Mouse (Mus musculus): ENCODE data around the gene Rab40b. TPM values are rescaled to one million over a fixed set of nuclear protein-coding genes. Genes with fewer than 3 reads are reported as not detected.

The Rab40b gene
- polyA plus RNA-seq (2015; fragmentation: Nextera tagmentation; extraction: Ambion mirVana): 5.0 and 5.1 TPM in 2 replicates

DNA sequence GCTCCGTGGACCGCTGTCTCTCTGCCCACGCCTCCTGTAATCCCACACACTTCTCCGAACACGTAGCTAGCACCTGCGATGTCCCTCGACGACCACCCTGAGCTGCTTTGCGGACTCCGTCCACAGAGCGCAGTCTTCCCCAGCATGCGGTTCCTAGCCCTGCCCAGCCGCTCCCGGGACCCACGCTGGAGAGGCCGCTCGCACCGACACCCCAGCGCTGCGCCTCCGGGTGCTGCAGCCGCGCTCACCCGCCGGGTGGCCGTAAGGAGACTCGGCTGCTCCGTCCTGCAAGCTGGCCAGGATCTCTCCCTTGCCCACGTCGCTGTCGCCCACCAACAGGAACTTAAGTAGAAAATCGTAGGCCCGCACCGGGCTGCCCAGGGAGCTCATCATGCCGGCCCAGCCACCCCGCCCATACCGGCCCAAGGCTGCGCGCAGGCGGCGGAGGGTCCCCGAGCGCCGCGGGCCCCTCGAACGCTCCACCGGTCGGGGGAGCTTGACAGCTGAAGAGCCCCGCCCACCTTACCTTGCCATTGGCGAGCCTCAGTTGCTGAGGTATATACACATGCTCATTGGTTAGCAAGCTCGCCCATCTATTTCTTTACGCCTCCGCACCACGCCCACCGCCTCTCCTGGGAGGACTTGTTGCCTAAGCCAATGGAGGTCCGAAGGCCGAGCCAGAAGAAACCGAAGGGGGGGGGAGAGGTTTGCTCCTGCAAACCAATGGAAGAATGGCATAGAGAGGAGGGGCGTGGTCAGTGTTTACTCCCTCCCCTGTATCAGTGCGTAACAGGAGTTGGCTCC lies at the start of gene Rab40b:
Gene Rab40b, minus strand, starts transcription at position 502 of the 804 bp plus-strand sequence.
- H3K36me3 ChIP-seq (ENCODE audit: control insufficient read depth, insufficient read depth, low read length): no peaks in the 10 kb centered on the region
- peak; percentile 100 for ATAC-seq
- peaks cover 4% of the 10 kb centered on the region for H3K4me1 ChIP-seq (ENCODE audit: control insufficient read depth, insufficient read depth, low read length)
- no peak within 1 kb of the TSS for H3K27ac ChIP-seq (ENCODE audit: low read length)
- peak within 1 kb of the TSS; percentile 75 for H3K4me3 ChIP-seq (ENCODE audit: low read length)
- H3K9ac ChIP-seq (ENCODE audit: low read depth, low read length): peak within 1 kb of the TSS; percentile 75
- H3K4me2 ChIP-seq (ENCODE audit: low read depth, low read length): peak within 1 kb of the TSS; percentile 93
- no peaks in the 10 kb centered on the region for H3K9me3 ChIP-seq (ENCODE audit: control insufficient read depth, low read length)
- no peaks in the 10 kb centered on the region for H3K27me3 ChIP-seq (replicated peaks; ENCODE audit: control insufficient read depth, insufficient read depth, low read length)
- 1% methylated on average over 61 of the region's 61 CpGs for WGBS

DNA sequence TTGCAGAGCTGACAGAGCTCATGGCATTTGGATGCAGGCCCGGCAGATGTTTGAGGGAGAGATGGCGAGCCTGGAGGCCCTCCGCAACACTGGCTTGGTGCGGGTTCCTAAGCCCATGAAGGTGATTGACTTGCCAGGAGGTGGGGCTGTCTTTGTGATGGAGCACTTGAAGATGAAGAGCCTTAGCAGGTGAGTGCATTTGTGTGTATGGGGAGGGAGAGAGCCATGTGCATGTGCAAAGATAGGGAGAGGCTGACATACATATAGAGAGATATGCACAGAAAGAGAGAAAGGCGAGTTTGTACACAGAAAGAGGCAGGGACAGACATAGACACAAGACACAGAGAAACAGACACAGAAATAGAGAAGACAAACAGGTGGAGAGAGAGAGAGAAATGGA lies 49.2 kb upstream of the Rab40b start:
- WGBS: 70% methylated on average over 5 of the region's 5 CpGs
- Histone ChIP-seq H3K4me2 (ENCODE audit: low read depth, low read length) (no peak overlapping the region), H3K36me3 (ENCODE audit: control insufficient read depth, insufficient read depth, low read length) (no peaks in the 10 kb centered on the region), H3K9me3 (ENCODE audit: control insufficient read depth, low read length) (no peaks in the 10 kb centered on the region), H3K4me1 (ENCODE audit: control insufficient read depth, insufficient read depth, low read length) (peaks cover 12% of the 10 kb centered on the region), H3K4me3 (ENCODE audit: low read length) (no peak overlapping the region), H3K9ac (ENCODE audit: low read depth, low read length) (no peak overlapping the region), H3K27me3 (replicated peaks; ENCODE audit: control insufficient read depth, insufficient read depth, low read length) (no peaks in the 10 kb centered on the region), H3K27ac (ENCODE audit: low read length) (no peak overlapping the region)
- no peak for ATAC-seq

DNA sequence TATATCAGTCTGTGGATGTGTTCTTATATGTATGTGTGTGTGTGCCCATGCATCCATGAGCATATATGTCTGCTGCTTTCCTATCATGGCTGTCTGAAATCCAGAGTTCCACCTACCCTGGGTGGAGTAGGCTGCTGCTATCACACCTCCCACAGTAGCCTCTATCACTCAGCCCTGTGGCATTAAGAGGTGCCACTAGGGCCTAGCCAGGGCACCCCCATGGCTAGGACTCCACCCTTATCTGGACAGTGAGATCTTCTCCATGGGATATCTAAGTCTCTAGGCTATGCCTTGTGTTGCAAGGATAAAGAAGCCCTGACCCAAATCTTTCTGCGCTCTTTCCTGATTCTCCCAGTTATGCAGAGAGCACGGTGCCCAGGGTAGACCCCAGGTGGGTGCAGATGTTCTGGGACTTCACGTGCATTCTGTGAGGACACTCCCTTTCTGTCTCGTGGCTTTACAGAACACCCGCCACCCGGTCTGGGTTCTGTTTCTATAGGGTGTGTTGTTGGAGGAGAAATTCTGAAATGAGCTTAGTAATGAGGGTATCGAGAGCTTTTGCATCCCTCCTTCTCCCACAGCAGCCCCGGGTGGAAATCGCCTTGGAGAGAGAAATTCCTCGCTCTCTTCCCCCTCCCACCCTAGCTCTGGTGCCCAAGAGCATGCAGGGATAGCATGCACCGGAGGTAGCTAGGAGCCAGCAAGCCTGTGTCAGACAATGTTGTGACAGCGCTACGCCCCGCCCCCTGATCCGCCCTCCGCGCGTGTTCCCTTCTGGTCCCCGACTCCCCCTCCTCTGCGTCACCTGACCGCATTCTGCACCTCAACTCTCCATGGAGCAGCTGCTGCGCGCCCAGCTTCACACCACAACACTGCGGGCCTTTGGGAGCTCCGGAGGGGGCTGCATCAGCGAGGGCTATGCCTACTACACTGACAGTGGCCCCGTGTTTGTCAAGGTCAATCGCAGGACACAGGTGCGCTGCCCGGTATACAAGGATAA lies 46.4 kb upstream of the Rab40b start, which contains the start of gene Fn3k:
Gene Fn3k, plus strand, starts transcription at position 758 of the 1,000 bp plus-strand sequence.
- no peaks in the 10 kb centered on the region for H3K27me3 ChIP-seq (replicated peaks; ENCODE audit: control insufficient read depth, insufficient read depth, low read length)
- H3K27ac ChIP-seq (ENCODE audit: low read length): no peak within 1 kb of the TSS
- peak within 1 kb of the TSS; percentile 84 for H3K4me2 ChIP-seq (ENCODE audit: low read depth, low read length)
- H3K36me3 ChIP-seq (ENCODE audit: control insufficient read depth, insufficient read depth, low read length): no peaks in the 10 kb centered on the region
- peak within 1 kb of the TSS; percentile 53 for H3K4me3 ChIP-seq (ENCODE audit: low read length)
- peak within 1 kb of the TSS; percentile 58 for H3K9ac ChIP-seq (ENCODE audit: low read depth, low read length)
- H3K9me3 ChIP-seq (ENCODE audit: control insufficient read depth, low read length): no peaks in the 10 kb centered on the region
- peak; percentile 95 for ATAC-seq
- WGBS: 4% methylated on average over 30 of the region's 30 CpGs
- H3K4me1 ChIP-seq (ENCODE audit: control insufficient read depth, insufficient read depth, low read length): peaks cover 12% of the 10 kb centered on the region

DNA sequence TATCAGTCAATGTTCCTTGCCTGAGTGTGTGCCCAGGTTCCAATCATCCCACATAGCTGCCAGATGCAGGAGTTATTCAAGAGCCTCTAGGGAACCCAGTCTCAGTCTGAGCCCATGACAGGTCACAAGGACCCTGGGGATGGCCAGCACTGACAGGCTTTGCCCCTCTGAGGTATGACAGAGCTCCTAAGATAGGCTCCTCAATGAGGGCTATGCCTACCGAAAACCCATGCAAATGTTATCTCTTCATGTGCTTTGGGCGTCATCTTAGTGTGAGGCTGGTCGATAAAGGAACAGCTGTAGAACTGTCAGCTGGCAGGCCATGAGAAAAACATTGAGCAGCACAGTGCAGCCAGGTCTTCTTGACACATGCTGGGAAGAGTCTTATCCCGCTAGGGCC lies 45.3 kb upstream of the Rab40b start:
- peak; percentile 56; the same call in 1 of the 2 replicates for ATAC-seq
- WGBS: 70% methylated on average over 4 of the region's 4 CpGs
- no peak overlapping the region for H3K4me3 ChIP-seq (ENCODE audit: low read length)
- H3K4me1 ChIP-seq (ENCODE audit: control insufficient read depth, insufficient read depth, low read length): peaks cover 12% of the 10 kb centered on the region
- H3K9me3 ChIP-seq (ENCODE audit: control insufficient read depth, low read length): no peaks in the 10 kb centered on the region
- H3K36me3 ChIP-seq (ENCODE audit: control insufficient read depth, insufficient read depth, low read length): no peaks in the 10 kb centered on the region
- no peak overlapping the region for H3K4me2 ChIP-seq (ENCODE audit: low read depth, low read length)
- H3K27ac ChIP-seq (ENCODE audit: low read length): no peak overlapping the region
- H3K9ac ChIP-seq (ENCODE audit: low read depth, low read length): no peak overlapping the region
- no peaks in the 10 kb centered on the region for H3K27me3 ChIP-seq (replicated peaks; ENCODE audit: control insufficient read depth, insufficient read depth, low read length)

DNA sequence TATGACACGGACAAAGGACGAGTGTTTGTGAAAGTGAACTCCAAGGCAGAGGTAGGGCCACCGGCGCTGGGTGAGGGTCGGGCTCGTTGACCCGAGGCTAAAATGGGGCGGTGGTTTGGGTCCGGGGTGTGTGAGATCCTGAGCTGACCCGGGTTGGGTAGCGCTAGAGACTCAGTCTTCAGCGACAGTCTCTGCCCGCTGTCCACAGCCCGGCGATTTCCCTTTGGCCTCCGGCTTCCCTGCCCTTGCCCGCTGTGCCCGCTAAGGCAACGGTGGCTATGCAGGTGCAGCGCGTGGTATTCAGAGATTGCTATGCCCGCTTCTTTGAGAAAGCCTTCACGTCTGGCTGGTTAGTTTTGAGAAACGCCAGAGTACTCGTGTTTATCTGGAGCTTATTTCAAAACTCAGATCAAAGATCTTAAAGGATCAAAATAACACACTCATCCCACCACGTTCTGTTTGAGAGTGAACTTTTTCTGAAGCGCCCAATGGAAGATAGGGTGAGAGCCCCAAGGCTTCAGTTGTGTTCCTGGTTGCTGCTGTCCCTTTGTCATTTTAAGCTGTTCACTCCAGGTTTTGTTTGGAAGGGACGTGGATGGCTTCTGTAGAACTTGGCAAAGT lies 33.6 kb upstream of the Rab40b start:
- Histone ChIP-seq H3K36me3 (ENCODE audit: control insufficient read depth, insufficient read depth, low read length) (no peaks in the 10 kb centered on the region), H3K4me1 (ENCODE audit: control insufficient read depth, insufficient read depth, low read length) (peaks cover 8% of the 10 kb centered on the region), H3K4me3 (ENCODE audit: low read length) (peak overlapping the region; percentile 69), H3K9me3 (ENCODE audit: control insufficient read depth, low read length) (no peaks in the 10 kb centered on the region), H3K9ac (ENCODE audit: low read depth, low read length) (peak overlapping the region; percentile 78), H3K4me2 (ENCODE audit: low read depth, low read length) (peak overlapping the region; percentile 87), H3K27me3 (replicated peaks; ENCODE audit: control insufficient read depth, insufficient read depth, low read length) (no peaks in the 10 kb centered on the region), H3K27ac (ENCODE audit: low read length) (no peak overlapping the region; the same call in 1 of the 2 replicates)
- peak; percentile 78 for ATAC-seq
- under 1% methylated on average over 28 of the region's 28 CpGs for WGBS

DNA sequence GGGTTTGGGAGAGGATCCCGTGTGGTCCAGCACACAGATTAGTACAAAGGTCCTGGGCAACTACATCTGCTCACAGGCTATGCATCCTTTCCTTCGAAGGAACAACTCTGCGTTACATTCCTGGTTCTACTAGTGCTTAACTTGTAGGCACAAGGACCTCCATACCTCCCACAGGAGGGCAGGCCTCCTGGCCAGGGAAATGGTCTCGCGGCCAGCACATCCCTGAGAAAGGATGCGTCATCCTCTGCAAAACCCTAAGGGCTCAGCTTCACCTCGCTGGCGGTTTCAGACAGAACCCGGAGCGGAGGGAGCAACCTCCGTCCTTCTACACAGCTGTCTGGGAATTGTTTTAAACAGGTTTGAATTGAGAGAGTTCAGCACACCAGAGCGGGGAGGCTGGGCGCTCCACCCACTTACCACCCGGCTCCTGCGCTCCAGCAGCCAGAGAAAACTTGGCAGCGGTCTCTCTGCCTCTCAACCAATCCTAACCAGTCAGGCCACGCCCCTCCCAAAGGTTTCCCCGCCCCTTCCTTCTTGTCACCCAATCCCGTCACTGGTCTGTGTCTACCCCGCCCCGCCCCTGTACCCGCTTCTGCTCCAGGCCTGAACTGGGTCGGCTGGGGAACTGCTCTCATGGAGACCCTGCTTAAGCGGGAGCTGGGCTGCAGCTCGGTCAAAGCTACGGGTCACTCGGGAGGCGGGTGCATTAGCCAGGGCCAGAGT lies 32.9 kb upstream of the Rab40b start, which contains the start of gene Fn3krp:
Gene Fn3krp, plus strand, starts transcription at position 572 of the 723 bp plus-strand sequence.
- no peaks in the 10 kb centered on the region for H3K36me3 ChIP-seq (ENCODE audit: control insufficient read depth, insufficient read depth, low read length)
- H3K9me3 ChIP-seq (ENCODE audit: control insufficient read depth, low read length): no peaks in the 10 kb centered on the region
- H3K4me1 ChIP-seq (ENCODE audit: control insufficient read depth, insufficient read depth, low read length): peaks cover 8% of the 10 kb centered on the region
- peak within 1 kb of the TSS; percentile 74 for H3K27ac ChIP-seq (ENCODE audit: low read length)
- H3K4me2 ChIP-seq (ENCODE audit: low read depth, low read length): peak within 1 kb of the TSS; percentile 87
- peak; percentile 100 for ATAC-seq
- H3K4me3 ChIP-seq (ENCODE audit: low read length): peak within 1 kb of the TSS; percentile 69
- H3K9ac ChIP-seq (ENCODE audit: low read depth, low read length): peak within 1 kb of the TSS; percentile 78
- no peaks in the 10 kb centered on the region for H3K27me3 ChIP-seq (replicated peaks; ENCODE audit: control insufficient read depth, insufficient read depth, low read length)
- 1% methylated on average over 28 of the region's 28 CpGs for WGBS

DNA sequence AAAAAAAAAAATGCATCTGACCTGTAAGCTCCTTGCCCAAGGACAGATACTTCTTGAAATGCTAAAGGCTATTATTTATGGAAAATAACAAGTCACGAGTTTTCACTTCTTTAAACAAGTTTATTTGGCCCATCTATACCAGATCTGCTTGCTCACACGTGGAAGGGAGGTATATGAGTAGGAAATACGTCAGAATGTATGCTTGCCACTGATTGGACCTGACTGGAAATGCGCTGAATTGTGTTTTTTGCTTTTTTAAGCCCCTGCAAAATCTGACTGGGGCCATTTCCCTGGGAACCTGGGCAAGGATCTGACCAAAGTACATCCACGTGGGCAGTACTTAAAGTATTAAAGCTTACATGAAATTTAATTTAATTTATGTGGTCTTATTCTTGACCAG lies 32.3 kb upstream of the Rab40b start:
- Histone ChIP-seq H3K4me3 (ENCODE audit: low read length) (peak overlapping the region; percentile 69; the same call in 1 of the 2 replicates), H3K36me3 (ENCODE audit: control insufficient read depth, insufficient read depth, low read length) (no peaks in the 10 kb centered on the region)

DNA sequence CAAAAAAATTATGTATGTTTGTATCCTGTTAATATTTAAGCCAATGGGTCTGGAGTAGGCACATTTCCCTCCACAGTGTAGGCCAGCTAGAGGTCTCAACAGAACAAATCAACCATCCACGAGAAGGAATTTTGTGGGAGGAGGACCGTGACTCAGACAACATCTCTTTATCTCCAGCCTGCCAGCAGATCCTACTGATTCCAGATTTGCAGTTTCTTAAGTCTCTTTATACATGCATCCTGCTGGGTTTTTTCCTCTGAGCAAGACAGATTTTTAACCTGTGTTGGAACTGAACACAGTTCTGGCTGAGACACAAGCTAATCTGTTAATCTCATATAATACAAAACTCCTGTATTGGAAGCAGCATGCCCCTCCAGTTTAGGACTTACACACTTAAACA lies 30.9 kb upstream of the Rab40b start:
- 45% methylated on average over 2 of the region's 2 CpGs for WGBS
- Histone ChIP-seq H3K27ac (ENCODE audit: low read length) (no peak overlapping the region), H3K9me3 (ENCODE audit: control insufficient read depth, low read length) (no peaks in the 10 kb centered on the region), H3K4me3 (ENCODE audit: low read length) (no peak overlapping the region), H3K36me3 (ENCODE audit: control insufficient read depth, insufficient read depth, low read length) (no peaks in the 10 kb centered on the region), H3K4me1 (ENCODE audit: control insufficient read depth, insufficient read depth, low read length) (peaks cover 8% of the 10 kb centered on the region), H3K4me2 (ENCODE audit: low read depth, low read length) (no peak overlapping the region), H3K9ac (ENCODE audit: low read depth, low read length) (no peak overlapping the region), H3K27me3 (replicated peaks; ENCODE audit: control insufficient read depth, insufficient read depth, low read length) (no peaks in the 10 kb centered on the region)
- no peak for ATAC-seq

More for the DNA sequence above, 32.3 kb upstream of the Rab40b start:
- no peaks in the 10 kb centered on the region for H3K27me3 ChIP-seq (replicated peaks; ENCODE audit: control insufficient read depth, insufficient read depth, low read length)
- peak overlapping the region; percentile 67; the same call in 1 of the 2 replicates for H3K9ac ChIP-seq (ENCODE audit: low read depth, low read length)
- H3K4me2 ChIP-seq (ENCODE audit: low read depth, low read length): peak overlapping the region; percentile 87
- peak overlapping the region; percentile 74; the same call in 1 of the 2 replicates for H3K27ac ChIP-seq (ENCODE audit: low read length)
- no peak for ATAC-seq
- H3K4me1 ChIP-seq (ENCODE audit: control insufficient read depth, insufficient read depth, low read length): peaks cover 8% of the 10 kb centered on the region
- WGBS: 54% methylated on average over 5 of the region's 5 CpGs
- no peaks in the 10 kb centered on the region for H3K9me3 ChIP-seq (ENCODE audit: control insufficient read depth, low read length)

All from intestine, embryonic 16.5 days (tissue).